Mouse (Mus musculus) spleen, postnatal 4 days (tissue): ENCODE data around the gene Flvcr2.

ENCODE experiments used
- DNase-seq, 2 experiments: peaks; one replicate each; pipeline ENCODE4 v3.0.0; 2022; ENCODE audit warnings: low spot score in 2 of 2

Gene Flvcr2

GRCm38 (mm10) chr12:85859111-85859510 lies 112.8 kb downstream of the Flvcr2 start:
- DNase-seq = no peak

GRCm38 (mm10) chr12:85859511-85860189 lies 113.3 kb downstream of the Flvcr2 start:
- no peak for DNase-seq

GRCm38 (mm10) chr12:85862514-85862913 lies 116.2 kb downstream of the Flvcr2 start:
- DNase-seq = no peak
